Mouse (Mus musculus): Measurements from ENCODE around the gene Bag6. TPM values are rescaled to one million over a fixed set of nuclear protein-coding genes. Genes with fewer than 3 reads are reported as not detected.

Bag6 gene
- polyA plus RNA-seq, 1 experiment from 2014 or later: 46.4 TPM

GRCm38 (mm10) chr17:35155451-35155850, 20.5 kb downstream of the Bag6 start:
- H3K4me3 ChIP-seq (replicated peaks): no peak overlapping the region
- no peak overlapping the region for H3K27ac ChIP-seq
- no peak for ATAC-seq
- 92% methylated on average over 12 of the region's 12 CpGs for WGBS
- no peaks in the 10 kb centered on the region for H3K9me3 ChIP-seq
- peaks cover 94% of the 10 kb centered on the region for H3K36me3 ChIP-seq
- no peaks in the 10 kb centered on the region for H3K4me1 ChIP-seq (replicated peaks)
- H3K27me3 ChIP-seq (replicated peaks): no peaks in the 10 kb centered on the region
- no peak overlapping the region for H3K9ac ChIP-seq
- no peak overlapping the region for H3K4me2 ChIP-seq (replicated peaks)

- Histone ChIP-seq H3K4me1 (replicated peaks) (no peaks in the 10 kb centered on the region), H3K4me3 (replicated peaks) (no peak overlapping the region), H3K9me3 (no peaks in the 10 kb centered on the region), H3K4me2 (replicated peaks) (no peak overlapping the region), H3K36me3 (peaks cover 97% of the 10 kb centered on the region), H3K9ac (no peak overlapping the region), H3K27me3 (replicated peaks) (no peaks in the 10 kb centered on the region), H3K27ac (no peak overlapping the region)
- ATAC-seq: no peak
- 89% methylated on average over 33 of the region's 33 CpGs for WGBS
Measured at GRCm38 (mm10) chr17:35156461-35157200, 21.7 kb downstream of the Bag6 start.

- H3K9me3 ChIP-seq: no peaks in the 10 kb centered on the region
- WGBS: 92% methylated on average over 8 of the region's 8 CpGs
Measured at GRCm38 (mm10) chr17:35157254-35157653, 22.3 kb downstream of the Bag6 start.

GRCm38 (mm10) chr17:35157661-35158175, 22.7 kb downstream of the Bag6 start:
- ATAC-seq: no peak
- H3K9ac ChIP-seq: no peak overlapping the region
- H3K36me3 ChIP-seq: peaks cover 93% of the 10 kb centered on the region
- no peak overlapping the region for H3K4me3 ChIP-seq (replicated peaks)
- no peak overlapping the region for H3K27ac ChIP-seq
- no peaks in the 10 kb centered on the region for H3K27me3 ChIP-seq (replicated peaks)
- 87% methylated on average over 8 of the region's 8 CpGs for WGBS
- H3K9me3 ChIP-seq: no peaks in the 10 kb centered on the region
- peaks cover 8% of the 10 kb centered on the region for H3K4me1 ChIP-seq (replicated peaks)
- H3K4me2 ChIP-seq (replicated peaks): no peak overlapping the region

More at GRCm38 (mm10) chr17:35157254-35157653, 22.3 kb downstream of the Bag6 start:
- Histone ChIP-seq H3K27ac (no peak overlapping the region), H3K27me3 (replicated peaks) (no peaks in the 10 kb centered on the region), H3K4me2 (replicated peaks) (no peak overlapping the region), H3K4me3 (replicated peaks) (no peak overlapping the region), H3K4me1 (replicated peaks) (peaks cover 4% of the 10 kb centered on the region), H3K9ac (no peak overlapping the region), H3K36me3 (peaks cover 97% of the 10 kb centered on the region)
- no peak for ATAC-seq

GRCm38 (mm10) chr17:35158850-35159593, 24.0 kb downstream of the Bag6 start:
- Histone ChIP-seq H3K27me3 (replicated peaks) (no peaks in the 10 kb centered on the region), H3K36me3 (peaks cover 80% of the 10 kb centered on the region), H3K9ac (no peak overlapping the region), H3K4me2 (replicated peaks) (no peak overlapping the region), H3K4me1 (replicated peaks) (peaks cover 11% of the 10 kb centered on the region), H3K4me3 (replicated peaks) (no peak overlapping the region), H3K27ac (no peak overlapping the region), H3K9me3 (no peaks in the 10 kb centered on the region)
- no peak for ATAC-seq
- WGBS: 95% methylated on average over 16 of the region's 16 CpGs

GRCm38 (mm10) chr17:35159638-35160037, 24.7 kb downstream of the Bag6 start:
- Histone ChIP-seq H3K9me3 (no peaks in the 10 kb centered on the region), H3K4me2 (replicated peaks) (no peak overlapping the region), H3K9ac (no peak overlapping the region), H3K27me3 (replicated peaks) (no peaks in the 10 kb centered on the region), H3K4me1 (replicated peaks) (peaks cover 11% of the 10 kb centered on the region), H3K36me3 (peaks cover 74% of the 10 kb centered on the region), H3K4me3 (replicated peaks) (no peak overlapping the region), H3K27ac (no peak overlapping the region)
- WGBS: 84% methylated on average over 7 of the region's 7 CpGs
- no peak for ATAC-seq

- no peak overlapping the region for H3K4me3 ChIP-seq (replicated peaks)
- peaks cover 17% of the 10 kb centered on the region for H3K4me1 ChIP-seq (replicated peaks)
- 78% methylated on average over 11 of the region's 11 CpGs for WGBS
- no peaks in the 10 kb centered on the region for H3K27me3 ChIP-seq (replicated peaks)
- H3K9ac ChIP-seq: no peak overlapping the region
- H3K9me3 ChIP-seq: no peaks in the 10 kb centered on the region
- H3K27ac ChIP-seq: no peak overlapping the region
- 0 out of 2 replicates have a peak overlapping the region, but pooled peaks have one; percentile 82 for H3K4me2 ChIP-seq (replicated peaks)
- H3K36me3 ChIP-seq: peaks cover 57% of the 10 kb centered on the region
- no peak for ATAC-seq
Measured at GRCm38 (mm10) chr17:35161421-35161820, 26.4 kb downstream of the Bag6 start.

- Histone ChIP-seq H3K9me3 (no peaks in the 10 kb centered on the region), H3K9ac (peak overlapping the region; percentile 5; the same call in 1 of the 2 replicates), H3K27me3 (replicated peaks) (no peaks in the 10 kb centered on the region), H3K4me2 (replicated peaks) (peak overlapping the region; percentile 82), H3K27ac (no peak overlapping the region), H3K4me1 (replicated peaks) (peaks cover 18% of the 10 kb centered on the region), H3K36me3 (peaks cover 50% of the 10 kb centered on the region), H3K4me3 (replicated peaks) (peak overlapping the region; percentile 100)
- no peak for ATAC-seq
- WGBS: 78% methylated on average over 14 of the region's 14 CpGs
Measured at GRCm38 (mm10) chr17:35162121-35162520, 27.1 kb downstream of the Bag6 start.

- no peaks in the 10 kb centered on the region for H3K9me3 ChIP-seq
- H3K9ac ChIP-seq: peak overlapping the region; percentile 100
- no peak for ATAC-seq
- WGBS: 24% methylated on average over 12 of the region's 12 CpGs
- H3K27me3 ChIP-seq (replicated peaks): no peaks in the 10 kb centered on the region
- H3K4me1 ChIP-seq (replicated peaks): peaks cover 18% of the 10 kb centered on the region
- H3K4me2 ChIP-seq (replicated peaks): peak overlapping the region; percentile 82
- peaks cover 44% of the 10 kb centered on the region for H3K36me3 ChIP-seq
- peak overlapping the region; percentile 100 for H3K4me3 ChIP-seq (replicated peaks)
- H3K27ac ChIP-seq: no peak overlapping the region
Measured at GRCm38 (mm10) chr17:35162730-35163129, 27.8 kb downstream of the Bag6 start.

GRCm38 (mm10) chr17:35163326-35164081, 28.5 kb downstream of the Bag6 start:
- 8% methylated on average over 8 of the region's 8 CpGs for WGBS
- H3K27me3 ChIP-seq (replicated peaks): no peaks in the 10 kb centered on the region
- peak overlapping the region; percentile 100 for H3K4me3 ChIP-seq (replicated peaks)
- peaks cover 36% of the 10 kb centered on the region for H3K36me3 ChIP-seq
- peak overlapping the region; percentile 82 for H3K4me2 ChIP-seq (replicated peaks)
- H3K4me1 ChIP-seq (replicated peaks): peaks cover 18% of the 10 kb centered on the region
- H3K9me3 ChIP-seq: no peaks in the 10 kb centered on the region
- ATAC-seq: no peak
- H3K9ac ChIP-seq: peak overlapping the region; percentile 100
- H3K27ac ChIP-seq: peak overlapping the region; percentile 94

GRCm38 (mm10) chr17:35164218-35164567, 29.2 kb downstream of the Bag6 start:
- peak overlapping the region; percentile 94 for H3K27ac ChIP-seq
- peaks cover 18% of the 10 kb centered on the region for H3K4me1 ChIP-seq (replicated peaks)
- H3K4me3 ChIP-seq (replicated peaks): peak overlapping the region; percentile 100
- peak overlapping the region; percentile 82 for H3K4me2 ChIP-seq (replicated peaks)
- under 1% methylated on average over 26 of the region's 28 CpGs for WGBS
- no peaks in the 10 kb centered on the region for H3K27me3 ChIP-seq (replicated peaks)
- H3K9ac ChIP-seq: peak overlapping the region; percentile 100
- H3K9me3 ChIP-seq: no peaks in the 10 kb centered on the region
- peaks cover 30% of the 10 kb centered on the region for H3K36me3 ChIP-seq
- ATAC-seq: no peak
